In genomic region chr17:53567346-53568101, GRCm38 (mm10) we compare ENCODE assay signal across 8 mouse cellular contexts. TPM values are rescaled to one million over a fixed set of nuclear protein-coding genes. Genes with fewer than 3 reads are reported as not detected.
DNase-seq lines count a peak whose midpoint lies in the region; ATAC-seq and TF ChIP-seq lines count a peak whose summit lies in the region.

No protein-coding gene starts in this region.

- H3K4me2 ChIP-seq in embryonic facial prominence, embryonic 11.5 days (ENCODE audit: low read depth, low read length) = peak overlapping the region; percentile 97
- peak overlapping the region; percentile 97 for H3K4me2 ChIP-seq in heart, embryonic 13.5 days
- H3K4me2 ChIP-seq in kidney, postnatal 0 days (ENCODE audit: low read length) = peak overlapping the region; percentile 99
- H3K4me2 ChIP-seq in neural tube, embryonic 15.5 days = peak overlapping the region; percentile 83

- ATAC-seq in embryonic facial prominence, embryonic 11.5 days (replicated peaks; ENCODE audit: insufficient number of reproducible peaks, low FRiP score, low TSS enrichment, low read depth) = peak; percentile 63
- ATAC-seq in heart, embryonic 13.5 days (ENCODE audit: extremely low read depth, insufficient number of reproducible peaks, low FRiP score, low TSS enrichment) = peak; percentile 43
- ATAC-seq in kidney, postnatal 0 days (replicated peaks; ENCODE audit: low FRiP score, low read depth) = peak; percentile 67
- ATAC-seq in neural tube, embryonic 15.5 days (ENCODE audit: low FRiP score) = peak; percentile 74

- H3K9ac ChIP-seq in embryonic facial prominence, embryonic 11.5 days (replicated peaks; ENCODE audit: low read length) = peak overlapping the region; percentile 87
- H3K9ac ChIP-seq in heart, embryonic 13.5 days = peak overlapping the region; percentile 97
- peak overlapping the region; percentile 94 for H3K9ac ChIP-seq in kidney, postnatal 0 days (ENCODE audit: low read depth, low read length)
- peak overlapping the region; percentile 89 for H3K9ac ChIP-seq in neural tube, embryonic 15.5 days (replicated peaks)

- no peak for TF ChIP-seq POLR2A in thymus, adult 2 months (IDR thresholded peaks at IDR 0.05; ENCODE audit: control insufficient read depth, extremely low read depth, insufficient read depth, low read length, poor library complexity)

- H3K27ac ChIP-seq in embryonic facial prominence, embryonic 11.5 days (replicated peaks; ENCODE audit: low read depth, low read length) = peak overlapping the region; percentile 78
- peak overlapping the region; percentile 99 for H3K27ac ChIP-seq in heart, embryonic 13.5 days (replicated peaks)
- H3K27ac ChIP-seq in kidney, postnatal 0 days = peak overlapping the region; percentile 96
- peak overlapping the region; percentile 92 for H3K27ac ChIP-seq in neural tube, embryonic 15.5 days (replicated peaks)
- peak overlapping the region; percentile 91 for H3K27ac ChIP-seq in thymus, adult 2 months (ENCODE audit: control insufficient read depth, insufficient read depth, low read length)

- no peaks in the 10 kb centered on the region for H3K27me3 ChIP-seq in embryonic facial prominence, embryonic 11.5 days (ENCODE audit: control insufficient read depth, insufficient read depth, low read length)
- H3K27me3 ChIP-seq in heart, embryonic 13.5 days (replicated peaks) = no peaks in the 10 kb centered on the region
- H3K27me3 ChIP-seq in kidney, postnatal 0 days (ENCODE audit: insufficient read depth, low read length) = no peaks in the 10 kb centered on the region
- no peaks in the 10 kb centered on the region for H3K27me3 ChIP-seq in neural tube, embryonic 15.5 days (replicated peaks)
- no peaks in the 10 kb centered on the region for H3K27me3 ChIP-seq in thymus, adult 2 months (ENCODE audit: control insufficient read depth, insufficient read depth, low read length)

- TF ChIP-seq CTCF in kidney, postnatal 0 days (IDR thresholded peaks at IDR 0.05; ENCODE audit: low read depth) = peak; percentile 18
- TF ChIP-seq CTCF in thymus, adult 2 months (IDR thresholded peaks at IDR 0.05; ENCODE audit: borderline replicate concordance, control insufficient read depth, extremely low read depth, insufficient read depth, low read length, poor library complexity) = no peak

- under 1% methylated on average over 53 of the region's 67 CpGs for WGBS in embryonic facial prominence, embryonic 11.5 days
- under 1% methylated on average over 62 of the region's 67 CpGs for WGBS in heart, embryonic 13.5 days
- under 1% methylated on average over 56 of the region's 67 CpGs for WGBS in kidney, postnatal 0 days
- 3% methylated on average over 51 of the region's 67 CpGs for WGBS in neural tube, embryonic 15.5 days
- WGBS in thymus, adult 2 months = under 1% methylated on average over 66 of the region's 67 CpGs

- H3K36me3 ChIP-seq in embryonic facial prominence, embryonic 11.5 days (replicated peaks; ENCODE audit: control insufficient read depth, insufficient read depth, low read depth, low read length) = no peaks in the 10 kb centered on the region
- H3K36me3 ChIP-seq in heart, embryonic 13.5 days = no peaks in the 10 kb centered on the region
- no peaks in the 10 kb centered on the region for H3K36me3 ChIP-seq in kidney, postnatal 0 days (ENCODE audit: insufficient read depth, low read length)
- H3K36me3 ChIP-seq in neural tube, embryonic 15.5 days = no peaks in the 10 kb centered on the region
- H3K36me3 ChIP-seq in thymus, adult 2 months (ENCODE audit: control insufficient read depth, insufficient read depth, low read length) = no peaks in the 10 kb centered on the region

- H3K4me1 ChIP-seq in embryonic facial prominence, embryonic 11.5 days (ENCODE audit: control insufficient read depth, insufficient read depth, low read length) = no peaks in the 10 kb centered on the region
- peaks cover 37% of the 10 kb centered on the region for H3K4me1 ChIP-seq in heart, embryonic 13.5 days
- peaks cover 8% of the 10 kb centered on the region; the same call in 1 of the 2 replicates for H3K4me1 ChIP-seq in kidney, postnatal 0 days (replicated peaks; ENCODE audit: insufficient read depth, low read length)
- H3K4me1 ChIP-seq in neural tube, embryonic 15.5 days = peaks cover 31% of the 10 kb centered on the region
- H3K4me1 ChIP-seq in thymus, adult 2 months (replicated peaks; ENCODE audit: control insufficient read depth, insufficient read depth, low read length) = peaks cover 12% of the 10 kb centered on the region

- H3K4me3 ChIP-seq in embryonic facial prominence, embryonic 11.5 days (ENCODE audit: low read depth, low read length) = peak overlapping the region; percentile 87
- H3K4me3 ChIP-seq in heart, embryonic 13.5 days = peak overlapping the region; percentile 91
- H3K4me3 ChIP-seq in kidney, postnatal 0 days (replicated peaks; ENCODE audit: low read depth, low read length) = peak overlapping the region; percentile 89
- peak overlapping the region; percentile 67 for H3K4me3 ChIP-seq in neural tube, embryonic 15.5 days (replicated peaks)
- peak overlapping the region; percentile 98 for H3K4me3 ChIP-seq in thymus, adult 2 months (ENCODE audit: control insufficient read depth, insufficient read depth, low read length)

- no peaks in the 10 kb centered on the region for H3K9me3 ChIP-seq in embryonic facial prominence, embryonic 11.5 days (replicated peaks; ENCODE audit: control insufficient read depth, low read length)
- no peaks in the 10 kb centered on the region for H3K9me3 ChIP-seq in heart, embryonic 13.5 days
- no peaks in the 10 kb centered on the region for H3K9me3 ChIP-seq in kidney, postnatal 0 days (replicated peaks; ENCODE audit: low read length)
- no peaks in the 10 kb centered on the region for H3K9me3 ChIP-seq in neural tube, embryonic 15.5 days (replicated peaks)

- DNase-seq in 416B (ENCODE audit: low read depth) = peak; percentile 41
- DNase-seq in adrenal gland, postnatal 10 days = peak; percentile 70
- DNase-seq in embryonic facial prominence, embryonic 11.5 days (ENCODE audit: low spot score) = peak; percentile 51
- peak; percentile 42 for DNase-seq in kidney, postnatal 0 days (ENCODE audit: low spot score)
- DNase-seq in lung, adult 18-20 months = peak; percentile 46 to 54
- DNase-seq in thymus, adult 2 months = peak; percentile 66

RNA-seq across cellular contexts. Expression of gene Kat2b, which starts 0.9 kb away (rescaled TPM):
- 10 to 100 TPM; 68.2 to 69.1 TPM for total RNA-seq in adrenal gland, postnatal 10 days (2021)
- polyA plus RNA-seq in embryonic facial prominence, embryonic 11.5 days (2014; fragmentation: Nextera tagmentation; extraction: Ambion mirVana) = 2.5 and 3.9 TPM in 2 replicates
- polyA plus RNA-seq in heart, embryonic 13.5 days (2015; fragmentation: Nextera tagmentation; extraction: Ambion mirVana) = 7.4 and 8.1 TPM in 2 replicates
- 4.7 TPM in 2 replicates for polyA plus RNA-seq in kidney, postnatal 0 days (2015; fragmentation: Nextera tagmentation; extraction: Ambion mirVana)
- 5.5 and 6.0 TPM in 2 replicates for polyA plus RNA-seq in neural tube, embryonic 15.5 days (2015; fragmentation: Nextera tagmentation; extraction: Ambion mirVana)
- polyA plus RNA-seq in thymus, adult 2 months (2012; rRNA removed) = 13.1 and 17.9 TPM in 2 replicates

RNA-seq across cellular contexts. Expression of gene Pp2d1, which starts 28.3 kb away (rescaled TPM):
- total RNA-seq in adrenal gland, postnatal 10 days (2021) = not detected
- 0.21 and 0.42 TPM in 2 replicates for polyA plus RNA-seq in embryonic facial prominence, embryonic 11.5 days (2014; fragmentation: Nextera tagmentation; extraction: Ambion mirVana)
- 0.13 and 0.25 TPM in 2 replicates for polyA plus RNA-seq in heart, embryonic 13.5 days (2015; fragmentation: Nextera tagmentation; extraction: Ambion mirVana)
- 0.13 and 0.22 TPM in 2 replicates for polyA plus RNA-seq in kidney, postnatal 0 days (2015; fragmentation: Nextera tagmentation; extraction: Ambion mirVana)
- polyA plus RNA-seq in neural tube, embryonic 15.5 days (2015; fragmentation: Nextera tagmentation; extraction: Ambion mirVana) = 0.44 and 0.46 TPM in 2 replicates
- polyA plus RNA-seq in thymus, adult 2 months (2012; rRNA removed) = not detected in 2 replicates

Comparison
In these comparisons a context has a peak if more than half of its experiments do, and no peak if none do; other contexts are left out.
1. Peak in every context shown above with its lines: DNase-seq, ATAC-seq, H3K4me3 ChIP-seq and H3K27ac ChIP-seq.